Mouse (Mus musculus): ENCODE data around the gene Ctsa.

DNA sequence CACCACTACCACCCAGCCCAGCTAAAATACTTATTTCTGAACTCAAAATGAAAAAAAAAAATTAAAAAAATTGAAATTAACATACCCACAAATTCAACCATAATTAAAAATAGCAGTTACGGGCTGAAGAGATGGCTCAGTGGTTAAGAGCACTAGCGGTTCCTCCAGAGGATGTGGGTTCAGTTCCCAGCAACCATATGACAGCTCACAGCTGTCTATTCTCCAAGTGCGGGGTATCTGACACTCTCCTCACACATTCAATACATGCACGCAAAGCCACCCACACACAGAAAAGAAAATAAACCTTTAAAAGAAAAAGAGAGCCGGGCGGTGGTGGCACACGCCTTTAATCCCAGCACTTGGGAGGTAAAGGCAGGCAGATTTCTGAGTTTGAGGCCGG, 17.4 kb downstream of the Ctsa start:
- no peak for TF ChIP-seq CTCF (IDR thresholded peaks at IDR 0.05; ENCODE audit: control insufficient read depth, insufficient read depth, insufficient replicate concordance, low read depth, low read length)
- no peak for TF ChIP-seq POLR2A (IDR thresholded peaks at IDR 0.05; ENCODE audit: control insufficient read depth, low read depth, low read length)
